Mouse (Mus musculus) C2C12 (cell line): Measurements from ENCODE around the gene Rbms3.

Experiments used
- CTCF ChIP-seq: IDR thresholded peaks from one replicate; pipeline ENCODE4 v1.5.1; 2011; ENCODE audit not compliant: control insufficient read depth, insufficient read depth, insufficient read length
- FOSL1 ChIP-seq: IDR thresholded peaks from one replicate; pipeline ENCODE4 v1.8.0; 2011; ENCODE audit warnings: mild to moderate bottlenecking, low read length; ENCODE audit not compliant: poor library complexity, insufficient read depth, severe bottlenecking

DNA sequence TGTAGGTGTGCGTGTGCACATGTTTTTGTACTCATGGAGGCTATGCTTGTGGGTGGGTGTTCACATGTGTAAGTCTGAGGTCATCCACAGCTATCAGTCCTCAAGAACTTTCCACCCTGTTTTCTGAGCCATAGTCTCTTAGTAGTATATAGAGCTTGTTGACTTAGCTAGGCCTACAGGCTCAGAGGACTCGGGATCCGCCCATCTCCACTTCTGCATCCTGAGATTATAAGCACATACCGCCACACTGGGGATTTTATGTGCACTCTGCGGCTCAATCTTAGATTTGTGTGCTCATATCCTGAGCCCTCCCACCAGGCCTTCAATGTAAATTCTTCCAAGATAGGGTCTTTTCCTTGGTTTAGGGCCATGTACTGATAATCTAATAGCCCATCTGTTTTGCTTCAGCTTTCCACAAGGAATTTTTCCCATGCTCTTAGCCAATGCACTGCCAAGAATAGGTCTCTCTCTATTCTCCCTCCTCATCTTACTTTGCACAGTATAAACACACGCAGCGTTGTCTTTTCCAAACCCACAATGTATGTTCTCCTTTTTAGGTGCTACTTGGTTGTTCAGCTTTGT lies 59.4 kb downstream of the Rbms3 start:
- no peak for TF ChIP-seq FOSL1
- TF ChIP-seq CTCF: no peak
